Mouse (Mus musculus): ENCODE measurements around the gene Zc3h18.

GRCm38 (mm10) chr8:122343758-122344157 lies 32.7 kb upstream of the Zc3h18 start:
- TF ChIP-seq CTCF (IDR thresholded peaks at IDR 0.05 in 2 of 3, conservative IDR thresholded peaks at IDR 0.05 in 1 of 3; ENCODE audit: control insufficient read depth in 1 of 3, insufficient read depth in 1 of 3, low read depth in 2 of 3, low read length in 3 of 3, poor library complexity in 1 of 3, severe bottlenecking in 1 of 3), result no peak
- TF ChIP-seq USF2 (IDR thresholded peaks at IDR 0.05; ENCODE audit: borderline replicate concordance in 1 of 2, insufficient read depth in 1 of 2, low read depth in 1 of 2, low read length in 2 of 2), result no peak
- no peak for TF ChIP-seq POLR2A (IDR thresholded peaks at IDR 0.05; ENCODE audit: control insufficient read depth in 1 of 2, insufficient read depth in 1 of 2, low read depth in 1 of 2, low read length in 2 of 2, poor library complexity in 1 of 2)
- TF ChIP-seq POLR2AphosphoS2 (IDR thresholded peaks at IDR 0.05; ENCODE audit: low read length), result no peak
- no peak for TF ChIP-seq POLR2AphosphoS5 (IDR thresholded peaks at IDR 0.05; ENCODE audit: borderline replicate concordance, low read depth, low read length)
- TF ChIP-seq RCOR1 (IDR thresholded peaks at IDR 0.05; ENCODE audit: low read depth, low read length), result no peak

Data from MEL (cell line).